Mouse (Mus musculus): Measurements from ENCODE around the gene Ccna1. TPM values are rescaled to one million over a fixed set of nuclear protein-coding genes. Genes with fewer than 3 reads are reported as not detected.

Gene Ccna1
- total RNA-seq, 1 experiment from 2014 or later = not detected

GRCm38 (mm10) chr3:55067791-55068434 lies 12.6 kb upstream of the Ccna1 start:
- ATAC-seq (replicated peaks; ENCODE audit: insufficient number of reproducible peaks, low FRiP score, low TSS enrichment, poor library complexity, severe bottlenecking) = no peak

GRCm38 (mm10) chr3:55066666-55067023 lies 11.3 kb upstream of the Ccna1 start:
- ATAC-seq (replicated peaks; ENCODE audit: insufficient number of reproducible peaks, low FRiP score, low TSS enrichment, poor library complexity, severe bottlenecking) = no peak

- ATAC-seq (replicated peaks; ENCODE audit: insufficient number of reproducible peaks, low FRiP score, low TSS enrichment, poor library complexity, severe bottlenecking) = no peak
These were observed 10.7 kb upstream of the Ccna1 start for GRCm38 (mm10) chr3:55065738-55066665.

- ATAC-seq (replicated peaks; ENCODE audit: insufficient number of reproducible peaks, low FRiP score, low TSS enrichment, poor library complexity, severe bottlenecking) = no peak
These were observed 9.1 kb upstream of the Ccna1 start for GRCm38 (mm10) chr3:55064396-55064795.

- ATAC-seq (replicated peaks; ENCODE audit: insufficient number of reproducible peaks, low FRiP score, low TSS enrichment, poor library complexity, severe bottlenecking) = no peak
These were observed 7.4 kb upstream of the Ccna1 start for GRCm38 (mm10) chr3:55062653-55063052.

GRCm38 (mm10) chr3:55056376-55056775 lies 1.1 kb upstream of the Ccna1 start:
- no peak for ATAC-seq (replicated peaks; ENCODE audit: insufficient number of reproducible peaks, low FRiP score, low TSS enrichment, poor library complexity, severe bottlenecking)

GRCm38 (mm10) chr3:55055747-55056120 lies 433 bp upstream of the Ccna1 start:
- ATAC-seq (replicated peaks; ENCODE audit: insufficient number of reproducible peaks, low FRiP score, low TSS enrichment, poor library complexity, severe bottlenecking) = no peak

GRCm38 (mm10) chr3:55054231-55054630 lies 1.1 kb downstream of the Ccna1 start:
- ATAC-seq (replicated peaks; ENCODE audit: insufficient number of reproducible peaks, low FRiP score, low TSS enrichment, poor library complexity, severe bottlenecking) = no peak

- ATAC-seq (replicated peaks; ENCODE audit: insufficient number of reproducible peaks, low FRiP score, low TSS enrichment, poor library complexity, severe bottlenecking) = no peak
These were observed 10.5 kb downstream of the Ccna1 start for GRCm38 (mm10) chr3:55044601-55045370.

GRCm38 (mm10) chr3:55037608-55038007 lies 17.7 kb downstream of the Ccna1 start:
- no peak for ATAC-seq (replicated peaks; ENCODE audit: insufficient number of reproducible peaks, low FRiP score, low TSS enrichment, poor library complexity, severe bottlenecking)

GRCm38 (mm10) chr3:55027271-55027840 lies 27.9 kb downstream of the Ccna1 start:
- ATAC-seq (replicated peaks; ENCODE audit: insufficient number of reproducible peaks, low FRiP score, low TSS enrichment, poor library complexity, severe bottlenecking) = no peak

- ATAC-seq (replicated peaks; ENCODE audit: insufficient number of reproducible peaks, low FRiP score, low TSS enrichment, poor library complexity, severe bottlenecking) = no peak
These were observed 29.8 kb downstream of the Ccna1 start for GRCm38 (mm10) chr3:55025502-55025901.

- no peak for ATAC-seq (replicated peaks; ENCODE audit: insufficient number of reproducible peaks, low FRiP score, low TSS enrichment, poor library complexity, severe bottlenecking)
These were observed 32.0 kb downstream of the Ccna1 start for GRCm38 (mm10) chr3:55023347-55023746.

- ATAC-seq (replicated peaks; ENCODE audit: insufficient number of reproducible peaks, low FRiP score, low TSS enrichment, poor library complexity, severe bottlenecking) = no peak
These were observed 33.1 kb downstream of the Ccna1 start for GRCm38 (mm10) chr3:55022247-55022646.

GRCm38 (mm10) chr3:55012536-55012935 lies 42.8 kb downstream of the Ccna1 start:
- ATAC-seq (replicated peaks; ENCODE audit: insufficient number of reproducible peaks, low FRiP score, low TSS enrichment, poor library complexity, severe bottlenecking) = no peak

- no peak for ATAC-seq (replicated peaks; ENCODE audit: insufficient number of reproducible peaks, low FRiP score, low TSS enrichment, poor library complexity, severe bottlenecking)
These were observed 43.6 kb downstream of the Ccna1 start for GRCm38 (mm10) chr3:55011681-55012080.

- no peak for ATAC-seq (replicated peaks; ENCODE audit: insufficient number of reproducible peaks, low FRiP score, low TSS enrichment, poor library complexity, severe bottlenecking)
These were observed 46.1 kb downstream of the Ccna1 start for GRCm38 (mm10) chr3:55008965-55009741.

GRCm38 (mm10) chr3:55004036-55004435 lies 51.3 kb downstream of the Ccna1 start:
- ATAC-seq (replicated peaks; ENCODE audit: insufficient number of reproducible peaks, low FRiP score, low TSS enrichment, poor library complexity, severe bottlenecking) = no peak
